Mouse (Mus musculus) limb, embryonic 12.5 days (tissue): Measurements from ENCODE around the gene Adamts4. TPM values are rescaled to one million over a fixed set of nuclear protein-coding genes. Genes with fewer than 3 reads are reported as not detected.

Source experiments
- ATAC-seq: fragments of 200-750 bp; cut with Nextera tagmentation; 2 replicates; pipeline ENCODE4 v1.8.0; 2017; ENCODE audit warnings: low read depth, moderate TSS enrichment; ENCODE audit not compliant: insufficient number of reproducible peaks, insufficient read depth, low FRiP score, low TSS enrichment
- H3K27ac ChIP-seq: fragments of 300-500 bp; sonication (generic); 2 replicates; pipeline ENCODE4 v1.5.1; 2016; ENCODE audit warnings: mild to moderate bottlenecking, moderate library complexity
- H3K27me3 ChIP-seq: fragments of 300-500 bp; sonication (generic); 2 replicates; pipeline ENCODE4 v1.6.1; 2016; ENCODE audit warnings: mild to moderate bottlenecking, moderate library complexity
- H3K36me3 ChIP-seq: fragments of 300-500 bp; sonication (generic); 2 replicates; pipeline ENCODE4 v1.6.1; 2016; ENCODE audit warnings: mild to moderate bottlenecking, moderate library complexity
- H3K4me1 ChIP-seq: fragments of 300-500 bp; sonication (generic); replicated peaks from 2 replicates; pipeline ENCODE4 v1.6.1; 2016
- H3K4me2 ChIP-seq: fragments of 300-500 bp; sonication (generic); 2 replicates; pipeline ENCODE4 v1.6.1; 2016; ENCODE audit warnings: mild to moderate bottlenecking, moderate library complexity
- H3K4me3 ChIP-seq: fragments of 300-500 bp; sonication (generic); replicated peaks from 2 replicates; pipeline ENCODE4 v1.5.1; 2016; ENCODE audit warnings: mild to moderate bottlenecking
- H3K9ac ChIP-seq: fragments of 300-500 bp; sonication (generic); replicated peaks from 2 replicates; pipeline ENCODE4 v1.6.1; 2016; ENCODE audit warnings: mild to moderate bottlenecking, moderate library complexity
- H3K9me3 ChIP-seq: fragments of 300-500 bp; sonication (generic); 2 replicates; pipeline ENCODE4 v1.6.1; 2016; ENCODE audit warnings: mild to moderate bottlenecking, moderate library complexity
- WGBS: fragments of 180-500 bp; shearing (Covaris S2); methylation state at CpG from one replicate; pipeline ENCODE4 v1.1.7; 2016; 5-methylcytosine and 5-hydroxymethylcytosine counted together
- polyA plus RNA-seq: library from polyadenylated mRNA; unstranded; fragments of >200 nt; fragmentation: Nextera tagmentation; extraction: Ambion mirVana; gene quantifications from 2 replicates; pipeline ENCODE4 v1.2.1, GENCODE M21; 2016

Adamts4 gene
- polyA plus RNA-seq, 1 experiment from 2014 or later, result 10.5 TPM

DNA sequence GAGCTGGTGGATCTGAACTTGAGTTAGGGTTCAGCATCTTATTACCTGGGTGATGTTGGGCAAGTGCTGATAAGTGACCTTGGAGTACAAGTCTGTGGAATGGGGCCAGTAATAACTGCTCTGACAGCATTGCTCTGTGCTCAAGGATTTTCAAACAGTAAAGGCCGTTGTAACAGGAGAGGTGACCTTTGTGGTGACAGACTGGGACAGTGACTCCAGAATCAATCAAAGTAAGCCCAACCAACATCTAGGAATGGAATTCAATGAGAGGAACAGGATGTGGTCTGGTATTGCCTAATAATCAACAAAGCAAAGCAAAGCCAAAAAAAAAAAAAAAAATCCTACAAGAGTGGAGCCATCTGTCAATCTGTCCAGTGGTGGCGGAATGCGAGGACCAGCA lies 10.1 kb downstream of the Adamts4 start:
- Histone ChIP-seq H3K9ac (no peak overlapping the region), H3K36me3 (peaks cover 31% of the 10 kb centered on the region), H3K9me3 (no peaks in the 10 kb centered on the region), H3K27me3 (no peaks in the 10 kb centered on the region), H3K4me3 (no peak overlapping the region), H3K4me1 (peaks cover 11% of the 10 kb centered on the region), H3K27ac (no peak overlapping the region), H3K4me2 (no peak overlapping the region)
- 83% methylated on average over 3 of the region's 3 CpGs for WGBS
- ATAC-seq, result no peak

DNA sequence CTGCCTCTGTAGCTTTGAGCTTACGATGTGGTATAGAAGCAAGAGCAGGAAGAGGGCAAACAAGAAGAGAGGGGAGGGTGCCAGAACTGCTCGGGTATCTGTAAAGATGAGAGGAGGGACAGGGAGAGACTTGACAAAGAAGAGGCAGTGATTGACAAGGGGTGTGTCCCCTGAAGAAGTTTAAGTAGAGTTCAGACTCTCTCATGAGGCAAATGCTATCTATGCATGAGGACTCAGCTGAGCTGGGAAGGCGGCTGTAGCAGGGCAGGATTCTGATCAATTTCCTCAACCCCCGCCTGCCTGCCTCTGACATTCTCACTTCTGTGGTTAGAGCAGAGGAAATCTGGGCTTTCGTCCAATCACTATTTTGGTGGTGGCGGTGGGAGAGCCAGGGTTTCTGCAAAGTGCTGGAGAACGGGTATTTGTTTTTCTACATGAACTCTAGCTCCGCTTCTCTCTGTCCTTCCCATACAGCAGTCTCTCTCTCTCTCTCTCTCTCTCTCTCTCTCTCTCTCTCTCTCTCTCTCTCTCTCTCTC lies 12.4 kb downstream of the Adamts4 start:
- ATAC-seq, result peak; percentile 53; the same call in 1 of the 2 replicates
- 8% methylated on average over 8 of the region's 8 CpGs for WGBS
- Histone ChIP-seq H3K9ac (peak overlapping the region; percentile 37; the same call in 1 of the 2 replicates), H3K27me3 (no peaks in the 10 kb centered on the region; the same call in 1 of the 2 replicates), H3K27ac (peak overlapping the region; percentile 66), H3K4me3 (peak overlapping the region; percentile 11; the same call in 1 of the 2 replicates), H3K4me2 (peak overlapping the region; percentile 48), H3K36me3 (peaks cover 13% of the 10 kb centered on the region), H3K4me1 (peaks cover 11% of the 10 kb centered on the region), H3K9me3 (no peaks in the 10 kb centered on the region)

DNA sequence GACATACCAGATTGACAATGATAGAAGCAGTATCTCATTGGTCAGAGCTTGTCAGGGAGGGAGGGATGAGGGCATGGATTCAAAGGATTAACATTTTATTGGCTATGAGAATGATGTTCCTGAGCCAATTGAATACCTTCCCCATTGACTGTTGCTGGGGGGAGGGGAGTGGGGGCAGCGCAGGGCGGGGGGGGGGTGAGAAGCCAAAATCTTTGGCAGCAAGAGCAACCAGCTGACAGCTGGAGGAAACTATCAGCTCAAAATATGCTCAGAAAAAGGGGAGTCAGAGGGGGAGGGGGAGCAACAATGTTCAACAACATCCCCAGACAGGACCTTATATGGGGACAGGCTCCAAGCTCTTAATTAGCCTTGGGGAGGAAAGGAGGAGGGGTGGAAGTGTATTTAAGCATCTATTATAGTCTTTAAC lies 13.0 kb downstream of the Adamts4 start:
- ATAC-seq, result no peak
- whole genome bisulfite sequencing, result 12% methylated on average over 2 of the region's 2 CpGs
- peak overlapping the region; percentile 11; the same call in 1 of the 2 replicates for H3K4me3 ChIP-seq
- H3K4me1 ChIP-seq, result peaks cover 11% of the 10 kb centered on the region
- peaks cover 8% of the 10 kb centered on the region for H3K36me3 ChIP-seq
- H3K9ac ChIP-seq, result no peak overlapping the region
- H3K27me3 ChIP-seq, result no peaks in the 10 kb centered on the region; the same call in 1 of the 2 replicates
- peak overlapping the region; percentile 48 for H3K4me2 ChIP-seq
- H3K9me3 ChIP-seq, result no peaks in the 10 kb centered on the region
- H3K27ac ChIP-seq, result peak overlapping the region; percentile 66

DNA sequence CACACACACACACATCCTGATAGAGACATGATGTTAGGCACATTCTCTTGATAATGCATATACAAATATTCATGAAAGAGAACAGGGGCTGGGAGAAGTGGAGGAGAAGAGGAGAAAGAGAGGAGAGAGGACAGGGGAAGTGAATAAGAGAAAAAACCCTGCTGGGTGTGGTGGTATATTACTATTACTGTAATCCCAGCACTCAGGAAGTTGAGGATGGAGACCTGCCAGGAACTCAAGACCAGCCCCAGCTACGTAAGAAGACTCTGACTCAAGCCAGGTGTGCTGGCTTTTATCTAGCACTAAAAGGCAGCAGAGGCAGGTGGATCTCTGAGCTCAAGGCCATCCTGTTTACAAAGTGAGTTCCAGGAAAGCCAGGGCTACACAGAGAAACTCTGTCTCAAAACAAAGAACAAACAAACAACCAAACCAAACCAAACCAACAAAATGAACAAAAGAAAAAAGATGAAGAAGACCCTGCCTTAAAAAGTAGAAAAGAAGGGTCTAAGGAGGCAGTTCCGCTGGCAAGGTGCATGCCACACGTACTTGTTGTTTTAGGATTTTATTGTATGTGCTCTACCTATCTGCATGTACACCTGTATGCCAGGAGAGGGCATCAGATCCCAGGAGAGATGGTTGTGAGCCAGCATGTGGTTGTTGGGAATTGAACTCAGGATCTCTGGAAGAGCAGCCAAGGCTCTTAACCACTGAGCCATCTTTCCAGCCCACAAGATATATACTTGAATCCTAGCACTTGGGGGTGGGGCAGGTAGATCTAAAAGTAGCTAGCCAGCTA lies 13.6 kb downstream of the Adamts4 start:
- 74% methylated on average over 3 of the region's 3 CpGs for WGBS

DNA sequence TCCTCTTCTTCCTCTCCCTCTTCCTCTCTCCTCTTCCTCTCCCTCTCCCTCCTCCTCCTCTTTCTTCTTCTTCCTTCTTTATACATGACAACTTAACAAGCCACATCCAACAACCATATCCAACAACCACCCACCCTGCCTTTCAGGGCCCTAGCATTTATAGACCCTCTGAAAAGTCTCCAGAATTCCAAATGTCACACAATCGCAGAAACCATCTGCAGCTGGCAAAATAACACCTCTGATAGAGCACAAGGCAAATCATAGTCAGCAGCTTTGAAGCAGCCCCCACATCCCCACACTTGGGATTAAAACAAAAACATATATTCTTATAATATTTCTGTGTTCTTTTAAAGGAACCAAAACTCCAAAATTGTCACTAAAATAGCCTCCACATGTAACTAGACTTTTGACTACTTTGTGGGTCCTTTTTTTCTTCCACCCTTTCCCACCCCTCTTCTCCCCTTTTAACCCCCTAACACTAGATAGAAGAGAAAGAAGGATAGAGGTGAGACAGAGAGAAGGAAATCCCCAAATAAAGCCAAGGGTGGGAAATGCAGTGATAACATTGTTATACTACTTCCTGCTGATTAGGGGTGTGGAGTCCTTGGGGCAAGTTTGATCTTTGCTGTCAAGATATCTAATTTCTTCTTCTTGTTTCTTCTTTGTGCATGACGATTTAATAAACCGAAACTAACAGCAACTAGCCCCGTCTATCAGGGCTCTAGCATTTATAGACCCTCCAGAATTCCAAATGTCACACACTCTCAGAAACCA lies 15.9 kb downstream of the Adamts4 start:
- peaks cover 17% of the 10 kb centered on the region for H3K4me1 ChIP-seq
- no peak for ATAC-seq
- H3K4me2 ChIP-seq, result no peak overlapping the region
- H3K4me3 ChIP-seq, result no peak overlapping the region
- no peak overlapping the region for H3K27ac ChIP-seq
- no peaks in the 10 kb centered on the region; the same call in 1 of the 2 replicates for H3K27me3 ChIP-seq
- WGBS, result 65% methylated on average over 4 of the region's 4 CpGs
- H3K9ac ChIP-seq, result no peak overlapping the region
- H3K36me3 ChIP-seq, result no peaks in the 10 kb centered on the region
- H3K9me3 ChIP-seq, result no peaks in the 10 kb centered on the region

More for the DNA sequence above, 13.6 kb downstream of the Adamts4 start:
- Histone ChIP-seq H3K4me3 (no peak overlapping the region), H3K9me3 (no peaks in the 10 kb centered on the region), H3K4me1 (peaks cover 11% of the 10 kb centered on the region), H3K4me2 (peak overlapping the region; percentile 48; the same call in 1 of the 2 replicates), H3K27me3 (no peaks in the 10 kb centered on the region; the same call in 1 of the 2 replicates), H3K36me3 (peaks cover 4% of the 10 kb centered on the region), H3K27ac (peak overlapping the region; percentile 66; the same call in 1 of the 2 replicates), H3K9ac (no peak overlapping the region)
- ATAC-seq, result no peak

DNA sequence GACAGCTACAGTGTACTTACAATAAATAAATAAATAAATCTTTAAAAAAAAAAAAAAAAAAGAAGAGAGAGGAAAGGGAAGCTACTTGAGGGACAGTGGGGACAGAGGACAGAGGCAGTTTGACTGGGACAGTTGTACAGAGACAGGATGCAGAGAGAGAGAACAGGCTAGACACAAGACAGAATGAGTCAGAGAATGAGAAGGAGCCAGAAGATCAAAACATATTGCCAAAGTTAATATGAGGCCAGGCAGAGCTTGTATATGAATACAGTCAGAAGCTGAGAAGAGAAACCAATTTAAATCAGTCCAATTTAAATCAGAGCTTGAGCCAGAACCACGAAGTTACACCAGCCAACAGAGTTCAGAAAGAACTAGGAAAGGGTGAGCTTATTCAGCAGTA lies 18.1 kb downstream of the Adamts4 start:
- 55% methylated on average over 1 of the region's 1 CpGs for WGBS
- H3K27me3 ChIP-seq, result no peaks in the 10 kb centered on the region; the same call in 1 of the 2 replicates
- H3K9me3 ChIP-seq, result no peaks in the 10 kb centered on the region
- no peak overlapping the region for H3K27ac ChIP-seq
- no peak overlapping the region for H3K4me2 ChIP-seq
- no peak overlapping the region for H3K9ac ChIP-seq
- no peak for ATAC-seq
- no peak overlapping the region for H3K4me3 ChIP-seq
- H3K36me3 ChIP-seq, result peaks cover 18% of the 10 kb centered on the region
- H3K4me1 ChIP-seq, result peaks cover 10% of the 10 kb centered on the region

DNA sequence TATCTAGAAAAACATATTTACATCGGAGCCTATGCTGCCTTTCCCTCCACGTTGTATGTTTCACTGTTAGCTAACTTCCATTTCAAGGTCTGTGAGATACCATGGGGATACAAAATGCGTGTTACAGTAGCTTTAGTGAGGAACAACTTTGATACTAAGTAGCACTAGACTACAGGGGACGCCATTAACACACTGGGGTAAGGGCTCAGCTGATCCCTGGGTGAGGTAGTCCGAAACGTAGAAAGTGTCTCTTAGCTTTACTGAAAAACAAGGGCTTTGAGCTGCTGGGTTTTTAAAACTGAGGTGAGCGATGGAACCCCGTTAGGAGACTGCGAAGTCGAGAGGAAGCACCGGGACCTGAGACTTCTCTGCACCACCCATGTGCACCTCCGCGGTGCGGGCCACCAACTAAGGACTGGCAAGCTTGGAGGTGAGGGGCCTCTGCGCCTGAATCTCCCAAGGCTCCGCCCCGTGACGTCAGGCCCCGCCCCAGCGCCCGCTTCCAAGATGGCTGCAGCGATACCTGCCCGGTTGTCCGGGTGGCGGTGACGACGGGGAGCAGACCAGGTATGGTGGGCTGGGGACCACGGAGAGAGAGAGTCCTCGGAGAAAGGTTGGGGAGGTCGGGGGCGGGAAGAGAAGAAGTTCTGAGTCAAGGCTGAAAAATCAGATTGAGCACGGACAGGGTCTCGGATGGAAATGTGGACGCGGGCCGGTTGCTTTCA lies 19.8 kb downstream of the Adamts4 start, which contains the start of gene B4galt3:
Gene B4galt3 (plus strand): TSS at position 481 of the 725 bp plus-strand sequence.
- 3% methylated on average over 36 of the region's 36 CpGs for WGBS
- H3K4me2 ChIP-seq, result peak within 1 kb of the TSS; percentile 95
- H3K4me3 ChIP-seq, result peak within 1 kb of the TSS; percentile 77
- H3K4me1 ChIP-seq, result peaks cover 7% of the 10 kb centered on the region
- no peaks in the 10 kb centered on the region; the same call in 1 of the 2 replicates for H3K27me3 ChIP-seq
- no peaks in the 10 kb centered on the region for H3K9me3 ChIP-seq
- peak within 1 kb of the TSS; percentile 73 for H3K9ac ChIP-seq
- H3K27ac ChIP-seq, result peak within 1 kb of the TSS; percentile 53; the same call in 1 of the 2 replicates
- H3K36me3 ChIP-seq, result peaks cover 35% of the 10 kb centered on the region
- ATAC-seq, result peak; percentile 93

DNA sequence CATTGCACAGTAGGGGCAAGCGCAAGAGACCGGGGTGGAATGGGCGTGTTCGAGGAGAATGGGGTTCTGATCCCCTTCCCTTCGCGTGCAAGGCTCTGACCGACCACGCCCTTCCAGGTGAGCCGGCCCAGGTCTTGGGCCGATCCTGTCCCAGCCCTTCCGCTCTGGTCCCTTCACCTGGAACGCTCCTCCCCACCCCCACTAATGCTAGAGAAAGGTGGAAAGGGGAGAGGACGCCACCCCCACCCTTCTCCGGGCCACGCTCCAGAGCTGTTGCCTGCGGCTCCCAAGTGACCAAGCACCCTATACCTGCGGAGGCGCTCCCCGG lies 20.3 kb downstream of the Adamts4 start:
- Histone ChIP-seq H3K9ac (peak overlapping the region; percentile 73), H3K27me3 (no peaks in the 10 kb centered on the region; the same call in 1 of the 2 replicates), H3K36me3 (peaks cover 40% of the 10 kb centered on the region), H3K4me3 (peak overlapping the region; percentile 77), H3K27ac (peak overlapping the region; percentile 53; the same call in 1 of the 2 replicates), H3K4me1 (peaks cover 7% of the 10 kb centered on the region), H3K4me2 (peak overlapping the region; percentile 95), H3K9me3 (no peaks in the 10 kb centered on the region)
- under 1% methylated on average over 19 of the region's 19 CpGs for WGBS
- peak; percentile 82 for ATAC-seq

DNA sequence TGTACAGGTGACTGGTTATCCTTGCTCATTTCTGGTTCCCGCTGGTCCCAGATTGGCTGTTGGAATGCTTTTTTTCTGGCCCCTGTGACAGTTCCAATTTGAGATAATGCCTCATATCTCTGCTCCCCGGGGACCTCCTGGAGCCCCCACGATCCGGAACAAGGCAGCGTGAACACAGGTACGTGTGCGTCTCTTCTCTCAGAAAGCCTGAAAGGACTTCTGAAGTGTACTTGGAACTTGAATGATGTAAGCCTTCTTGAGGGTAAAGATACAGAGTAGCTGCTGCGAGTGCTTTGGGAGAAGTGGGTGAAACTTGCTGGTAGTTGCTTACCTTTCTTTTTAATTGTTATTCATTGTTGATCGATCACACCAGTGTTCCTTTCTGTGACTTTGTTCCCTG lies 21.0 kb downstream of the Adamts4 start:
- H3K36me3 ChIP-seq, result peaks cover 47% of the 10 kb centered on the region

DNA sequence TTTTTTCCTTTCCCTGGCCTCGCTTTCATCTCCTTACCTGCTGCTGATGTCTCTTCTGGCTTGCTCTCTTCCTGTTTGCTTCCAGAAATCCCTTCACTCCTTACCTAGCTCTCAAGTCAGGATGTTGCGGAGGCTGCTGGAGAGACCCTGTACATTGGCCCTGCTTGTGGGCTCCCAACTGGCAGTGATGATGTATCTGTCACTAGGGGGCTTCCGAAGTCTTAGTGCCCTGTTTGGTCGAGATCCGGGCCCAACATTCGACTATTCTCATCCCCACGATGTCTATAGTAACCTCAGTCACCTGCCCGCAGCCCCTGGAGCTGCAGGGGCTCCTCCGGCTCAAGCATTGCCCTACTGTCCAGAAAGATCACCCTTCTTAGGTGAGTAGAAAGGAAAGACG lies 21.4 kb downstream of the Adamts4 start:
- H3K4me3 ChIP-seq, result no peak overlapping the region; the same call in 1 of the 2 replicates
- no peak for ATAC-seq
- H3K27me3 ChIP-seq, result no peaks in the 10 kb centered on the region; the same call in 1 of the 2 replicates
- peaks cover 7% of the 10 kb centered on the region for H3K4me1 ChIP-seq
- H3K27ac ChIP-seq, result no peak overlapping the region
- peak overlapping the region; percentile 95; the same call in 1 of the 2 replicates for H3K4me2 ChIP-seq
- H3K9ac ChIP-seq, result no peak overlapping the region
- peaks cover 51% of the 10 kb centered on the region for H3K36me3 ChIP-seq
- WGBS, result 72% methylated on average over 10 of the region's 10 CpGs
- H3K9me3 ChIP-seq, result no peaks in the 10 kb centered on the region

More for the DNA sequence above, 21.0 kb downstream of the Adamts4 start:
- H3K27ac ChIP-seq, result peak overlapping the region; percentile 53; the same call in 1 of the 2 replicates
- H3K4me2 ChIP-seq, result peak overlapping the region; percentile 95
- H3K4me1 ChIP-seq, result peaks cover 7% of the 10 kb centered on the region
- 51% methylated on average over 9 of the region's 9 CpGs for WGBS
- H3K9me3 ChIP-seq, result no peaks in the 10 kb centered on the region
- H3K27me3 ChIP-seq, result no peaks in the 10 kb centered on the region; the same call in 1 of the 2 replicates
- ATAC-seq, result no peak
- H3K4me3 ChIP-seq, result peak overlapping the region; percentile 77
- peak overlapping the region; percentile 73 for H3K9ac ChIP-seq
